Mouse (Mus musculus) erythroblast, adult 5-6 weeks (primary cell): ENCODE results near the gene Sp100. TPM values are rescaled to one million over a fixed set of nuclear protein-coding genes. Genes with fewer than 3 reads are reported as not detected.

Experiments
- ATAC-seq: replicated peaks from 2 replicates; pipeline ENCODE4 v1.8.0; 2016; ENCODE audit warnings: moderate number of reproducible peaks, mild to moderate bottlenecking, moderate TSS enrichment, inconsistent platforms; ENCODE audit not compliant: poor library complexity, low FRiP score, severe bottlenecking
- total RNA-seq, 2 experiments: library from RNA; stranded (forward) in 1 of 2; stranded (reverse) in 1 of 2; fragments of 150-400 nt in 1 of 2; fragments of 200-764, 138-1000 nt in 1 of 2; gene quantifications; 2 replicates each; pipeline versions ENCODE4 v1.2.3 to v1.2.4; 2015 to 2017; ENCODE audit warnings: low replicate concordance in 2 of 2

The Sp100 gene
- total RNA-seq, 2 experiments from 2014 or later = 223 to 229 TPM

- no peak for ATAC-seq
These were observed 45.9 kb downstream of the Sp100 start for GRCm38 (mm10) chr1:85695646-85696045.

GRCm38 (mm10) chr1:85697721-85698493 is 48.1 kb downstream of the Sp100 start:
- no peak for ATAC-seq

- ATAC-seq = no peak
These were observed 52.7 kb downstream of the Sp100 start for GRCm38 (mm10) chr1:85702531-85702930.

- peak; percentile 100 for ATAC-seq
These were observed 53.7 kb downstream of the Sp100 start for GRCm38 (mm10) chr1:85703245-85704186.

GRCm38 (mm10) chr1:85705552-85705951 is 55.8 kb downstream of the Sp100 start:
- no peak for ATAC-seq

GRCm38 (mm10) chr1:85706754-85707153 is 57.0 kb downstream of the Sp100 start:
- no peak for ATAC-seq

- ATAC-seq = no peak
These were observed 64.7 kb downstream of the Sp100 start for GRCm38 (mm10) chr1:85714501-85714900.

GRCm38 (mm10) chr1:85716447-85717027 is 66.7 kb downstream of the Sp100 start:
- ATAC-seq = no peak

GRCm38 (mm10) chr1:85719049-85719448 is 69.3 kb downstream of the Sp100 start:
- ATAC-seq = no peak

GRCm38 (mm10) chr1:85720220-85720893 is 70.6 kb downstream of the Sp100 start:
- ATAC-seq = no peak

- ATAC-seq = no peak
These were observed 80.7 kb downstream of the Sp100 start for GRCm38 (mm10) chr1:85730471-85730870.

- ATAC-seq = no peak
These were observed 82.8 kb downstream of the Sp100 start for GRCm38 (mm10) chr1:85732581-85732980.

GRCm38 (mm10) chr1:85734511-85734910 is 84.7 kb downstream of the Sp100 start:
- ATAC-seq = no peak

- peak; percentile 83 for ATAC-seq
These were observed 85.8 kb downstream of the Sp100 start for GRCm38 (mm10) chr1:85735463-85736123.

- peak; percentile 92 for ATAC-seq
These were observed 86.8 kb downstream of the Sp100 start for GRCm38 (mm10) chr1:85736355-85737184.

- ATAC-seq = no peak
These were observed 89.2 kb downstream of the Sp100 start for GRCm38 (mm10) chr1:85739000-85739399.

GRCm38 (mm10) chr1:85739819-85740218 is 90.0 kb downstream of the Sp100 start:
- ATAC-seq = no peak

GRCm38 (mm10) chr1:85740923-85741322 is 91.1 kb downstream of the Sp100 start:
- ATAC-seq = no peak
